Mouse (Mus musculus) mammary gland, adult 2 months (tissue): ENCODE data around the gene Tmem168. TPM values are rescaled to one million over a fixed set of nuclear protein-coding genes. Genes with fewer than 3 reads are reported as not detected.

Experiments
- polyA plus RNA-seq: library from polyadenylated mRNA; depleted of rRNA; stranded (reverse); fragments of >200 nt; gene quantifications from 2 replicates; pipeline ENCODE4 v1.2.3, GENCODE M21; 2012; ENCODE audit warnings: low replicate concordance; rRNA removed

The Tmem168 gene
- 9.4 and 11.1 TPM in 2 replicates for polyA plus RNA-seq

DNA sequence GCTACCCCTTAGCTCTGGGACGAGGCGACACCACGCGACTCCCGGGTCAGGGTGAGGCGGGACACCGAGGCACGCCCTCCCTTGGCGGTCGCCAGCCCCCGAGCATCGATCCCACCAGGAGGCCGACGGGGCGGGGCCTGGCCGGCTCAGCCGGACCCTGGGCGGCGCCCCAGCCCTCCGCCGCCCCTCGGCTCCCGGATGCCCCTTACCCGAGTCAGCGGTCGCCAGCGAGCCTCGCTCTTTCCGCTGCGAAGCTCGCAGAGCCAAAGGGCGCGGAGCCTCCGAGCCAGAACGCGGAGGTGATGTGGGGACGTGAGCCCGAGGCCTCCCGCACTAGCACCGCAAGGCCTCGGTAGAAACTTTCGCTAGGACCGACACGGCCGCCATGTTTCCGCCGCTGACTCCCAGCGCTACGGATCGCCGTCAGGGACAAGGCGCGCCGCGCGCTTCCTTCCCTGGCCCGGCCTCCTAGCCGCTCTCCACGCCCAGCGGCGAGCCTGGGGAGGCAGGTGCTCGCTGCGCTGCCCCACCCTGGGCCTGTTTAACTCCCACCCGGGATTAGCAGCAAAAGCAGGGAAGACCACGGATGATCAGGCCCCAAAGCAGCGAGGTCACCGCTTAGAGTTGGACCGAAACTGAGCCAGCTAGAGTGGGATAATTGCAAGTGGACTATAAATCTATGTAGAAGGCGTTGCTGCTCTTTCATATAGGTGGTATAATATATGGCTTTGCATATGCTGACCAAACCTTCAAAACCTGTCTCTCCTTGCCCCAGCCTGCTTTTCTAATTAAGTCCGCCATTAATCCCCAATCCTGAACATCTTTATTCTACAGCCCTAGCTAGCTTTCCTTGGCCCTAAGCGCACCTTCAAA is at the start of gene Tmem168:
Gene Tmem168, minus strand, starts transcription at position 480 of the 873 bp plus-strand sequence.

Other genes with a start within 250 kb of the Tmem168 start
- 1.1 and 2.6 TPM in 2 replicates for gene Bmt2, start 69.9 kb upstream of the Tmem168 start, polyA plus RNA-seq
- 0.27 and 0.43 TPM in 2 replicates for gene Gpr85, start 231.8 kb upstream of the Tmem168 start, polyA plus RNA-seq